ENCODE assay signal across 18 mouse cellular contexts in genomic region chr8:79372960-79373359, GRCm38 (mm10). TPM values are rescaled to one million over a fixed set of nuclear protein-coding genes. Genes with fewer than 3 reads are reported as not detected.
DNase-seq lines count a peak whose midpoint lies in the region; ATAC-seq and TF ChIP-seq lines count a peak whose summit lies in the region.
"Had no signal": no experiment of that assay in that cellular context is flagged by ENCODE, and none has a peak within 500 bp of the region (broad histone marks: within the 10 kb centered on the region; RNA-seq: fewer than 3 reads in every experiment).

No protein-coding gene starts in this region.

- H3K27ac ChIP-seq in bone marrow macrophage, adult 2 months (ENCODE audit: insufficient read depth, low read depth, low read length) = peak overlapping the region; percentile 53
- H3K27ac ChIP-seq in intestine, postnatal 0 days (ENCODE audit: low read depth, low read length) = peak overlapping the region; percentile 86
- no peak overlapping the region for H3K27ac ChIP-seq in forebrain, embryonic 10.5 days
- H3K27ac ChIP-seq: embryonic facial prominence, embryonic 13.5 days; forebrain, embryonic 15.5 days; liver, embryonic 15.5 days; midbrain, embryonic 12.5 days; neural tube, embryonic 15.5 days had no signal

- H3K9ac ChIP-seq in intestine, postnatal 0 days (ENCODE audit: low read depth, low read length) = 0 out of 2 replicates have a peak overlapping the region, but pooled peaks have one; percentile 1
- H3K9ac ChIP-seq: embryonic facial prominence, embryonic 13.5 days; forebrain, embryonic 15.5 days; liver, embryonic 15.5 days; midbrain, embryonic 12.5 days; neural tube, embryonic 15.5 days had no signal

- TF ChIP-seq POLR2A in bone marrow macrophage, adult 2 months (IDR thresholded peaks at IDR 0.05; ENCODE audit: borderline replicate concordance, low read depth, low read length) = no peak

- peak; percentile 78 for ATAC-seq in intestine, postnatal 0 days
- ATAC-seq: CD4-positive, CD25-positive, alpha-beta regulatory T cell, adult 4 months; forebrain, embryonic 15.5 days; hindbrain, embryonic 16.5 days had no signal

- peaks cover 12% of the 10 kb centered on the region; the same call in 1 of the 2 replicates for H3K36me3 ChIP-seq in intestine, postnatal 0 days (ENCODE audit: control insufficient read depth, insufficient read depth)
- H3K36me3 ChIP-seq in splenic B cell, adult 2 months (ENCODE audit: control insufficient read depth, insufficient read depth, low read length, poor library complexity, severe bottlenecking) = no peaks in the 10 kb centered on the region
- peaks cover 55% of the 10 kb centered on the region for H3K36me3 ChIP-seq in forebrain, embryonic 10.5 days (replicated peaks)
- H3K36me3 ChIP-seq: liver, embryonic 15.5 days had no signal

- peak; percentile 93 for DNase-seq in heart, adult 11 months
- DNase-seq in heart, postnatal 14 days = no peak
- peak; percentile 21 for DNase-seq in splenic B cell, adult 2 months (ENCODE audit: low read depth, low spot score)
- DNase-seq in cerebellum, postnatal 4 days (ENCODE audit: low spot score in 2 of 2) = no peak
- no peak for DNase-seq in forebrain, embryonic 10.5 days (ENCODE audit: extremely low spot score, low spot score)
- DNase-seq in gastrocnemius, postnatal 4 days (ENCODE audit: low spot score in 2 of 2) = no peak
- DNase-seq: adrenal gland, postnatal 14 days; cerebellum, adult 11 months; gastrocnemius, postnatal 25 days had no signal

- intact Hi-C loops in heart, postnatal 14 days (cut with DNase I) = no loop called here

- 36% methylated on average over 8 of the region's 8 CpGs for WGBS in intestine, postnatal 0 days
- WGBS in forebrain, embryonic 10.5 days = 90% methylated on average over 8 of the region's 8 CpGs

- H3K4me2 ChIP-seq in intestine, postnatal 0 days (replicated peaks; ENCODE audit: low read depth) = peak overlapping the region; percentile 64
- H3K4me2 ChIP-seq: embryonic facial prominence, embryonic 13.5 days; forebrain, embryonic 15.5 days; liver, embryonic 15.5 days; midbrain, embryonic 12.5 days; neural tube, embryonic 15.5 days had no signal

- no peak for TF ChIP-seq CTCF in bone marrow macrophage, adult 2 months (IDR thresholded peaks at IDR 0.05; ENCODE audit: low read depth, low read length)
- TF ChIP-seq CTCF in intestine, postnatal 0 days (IDR thresholded peaks at IDR 0.05; ENCODE audit: low read depth) = no peak

- no peaks in the 10 kb centered on the region for H3K9me3 ChIP-seq in intestine, postnatal 0 days (ENCODE audit: control insufficient read depth)
- H3K9me3 ChIP-seq in forebrain, embryonic 10.5 days = no peaks in the 10 kb centered on the region
- H3K9me3 ChIP-seq: embryonic facial prominence, embryonic 13.5 days; forebrain, embryonic 15.5 days; liver, embryonic 15.5 days; midbrain, embryonic 12.5 days; neural tube, embryonic 15.5 days had no signal

- peaks cover 57% of the 10 kb centered on the region for H3K4me1 ChIP-seq in bone marrow macrophage, adult 2 months (ENCODE audit: control insufficient read depth, insufficient read depth, low read length)
- peaks cover 22% of the 10 kb centered on the region for H3K4me1 ChIP-seq in intestine, postnatal 0 days (replicated peaks; ENCODE audit: control insufficient read depth, insufficient read depth, low read length)
- H3K4me1 ChIP-seq in forebrain, embryonic 10.5 days = peaks cover 10% of the 10 kb centered on the region

- H3K27me3 ChIP-seq in intestine, postnatal 0 days (replicated peaks; ENCODE audit: control insufficient read depth, insufficient read depth, low read length) = no peaks in the 10 kb centered on the region
- H3K27me3 ChIP-seq in splenic B cell, adult 2 months (ENCODE audit: control insufficient read depth, insufficient read depth, low read length, poor library complexity, severe bottlenecking) = no peaks in the 10 kb centered on the region
- no peaks in the 10 kb centered on the region for H3K27me3 ChIP-seq in forebrain, embryonic 10.5 days (ENCODE audit: poor library complexity, severe bottlenecking)
- H3K27me3 ChIP-seq: embryonic facial prominence, embryonic 13.5 days; forebrain, embryonic 15.5 days; liver, embryonic 15.5 days; midbrain, embryonic 12.5 days; neural tube, embryonic 15.5 days had no signal

- H3K4me3 ChIP-seq in bone marrow macrophage, adult 2 months (ENCODE audit: insufficient read depth, low read length) = no peak overlapping the region
- H3K4me3 ChIP-seq in intestine, postnatal 0 days (ENCODE audit: low read depth, low read length) = 0 out of 2 replicates have a peak overlapping the region, but pooled peaks have one; percentile 5
- H3K4me3 ChIP-seq in forebrain, embryonic 10.5 days = no peak overlapping the region
- H3K4me3 ChIP-seq: embryonic facial prominence, embryonic 13.5 days; forebrain, embryonic 15.5 days; liver, embryonic 15.5 days; midbrain, embryonic 12.5 days; neural tube, embryonic 15.5 days had no signal

RNA-seq across cellular contexts. Expression of gene Smad1, which starts 26.4 kb away (rescaled TPM):
- total RNA-seq in heart, postnatal 14 days (2021) = 10 to 100 TPM; 24.3 to 24.6 TPM
- polyA plus RNA-seq in bone marrow macrophage, adult 2 months (2012; ENCODE audit: insufficient read depth, insufficient read length, missing spikeins) = 25.5 and 26.0 TPM in 2 replicates
- polyA plus RNA-seq in intestine, postnatal 0 days (2015; fragmentation: Nextera tagmentation; extraction: Ambion mirVana) = 27.3 and 27.4 TPM in 2 replicates
- 39.4 TPM in 2 replicates for polyA plus RNA-seq in forebrain, embryonic 10.5 days (2016; fragmentation: Nextera tagmentation; extraction: Ambion mirVana)
- 10 to 100 TPM; 53.4 to 56.1 TPM for total RNA-seq in gastrocnemius, postnatal 4 days (2021)

Comparison
In these comparisons a context has a peak if more than half of its experiments do, and no peak if none do; other contexts are left out.
1. DNase-seq: peak in heart, adult 11 months (single experiment) and splenic B cell, adult 2 months (single experiment); none in heart, postnatal 14 days (0 of 2), cerebellum, postnatal 4 days (0 of 2), forebrain, embryonic 10.5 days (single experiment) and gastrocnemius, postnatal 4 days (0 of 2).